Mouse (Mus musculus): ENCODE results near the gene Dcakd. TPM values are rescaled to one million over a fixed set of nuclear protein-coding genes. Genes with fewer than 3 reads are reported as not detected.
A peak's percentile ranks its signal among the peaks of the same experiment; 100 is the strongest.

Dcakd gene
- polyA plus RNA-seq, 1 experiment from 2014 or later, result 166 TPM

DNA sequence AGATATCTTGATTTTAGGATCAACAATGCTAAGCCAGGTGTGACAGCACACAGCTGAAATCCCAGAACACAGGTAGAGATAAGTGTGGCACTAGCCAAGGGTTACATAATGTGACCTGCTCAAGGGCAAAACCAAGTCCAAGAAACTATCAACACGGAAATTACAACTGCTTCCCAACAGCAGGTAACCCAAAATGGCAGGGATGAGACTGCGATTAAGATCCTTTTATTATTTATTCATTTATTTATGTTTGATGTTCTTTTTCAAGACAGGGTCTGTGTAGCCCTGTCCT, 17.0 kb downstream of the Dcakd start:
- no peak for DNase-seq (ENCODE audit: low spot score)
- 92% methylated on average over 2 of the region's 2 CpGs for WGBS
- Histone ChIP-seq H3K4me1 (replicated peaks; ENCODE audit: control insufficient read depth, insufficient read depth, low read length) (peaks cover 10% of the 10 kb centered on the region), H3K9ac (no peak overlapping the region), H3K27me3 (ENCODE audit: control insufficient read depth, insufficient read depth, low read length) (no peaks in the 10 kb centered on the region), H3K9me3 (ENCODE audit: control insufficient read depth, low read length) (no peaks in the 10 kb centered on the region), H3K4me2 (replicated peaks) (no peak overlapping the region), H3K4me3 (replicated peaks; ENCODE audit: low read length) (no peak overlapping the region), H3K36me3 (replicated peaks; ENCODE audit: control insufficient read depth, insufficient read depth) (peaks cover 7% of the 10 kb centered on the region), H3K27ac (no peak overlapping the region)
- no peak for ATAC-seq (ENCODE audit: low FRiP score)

DNA sequence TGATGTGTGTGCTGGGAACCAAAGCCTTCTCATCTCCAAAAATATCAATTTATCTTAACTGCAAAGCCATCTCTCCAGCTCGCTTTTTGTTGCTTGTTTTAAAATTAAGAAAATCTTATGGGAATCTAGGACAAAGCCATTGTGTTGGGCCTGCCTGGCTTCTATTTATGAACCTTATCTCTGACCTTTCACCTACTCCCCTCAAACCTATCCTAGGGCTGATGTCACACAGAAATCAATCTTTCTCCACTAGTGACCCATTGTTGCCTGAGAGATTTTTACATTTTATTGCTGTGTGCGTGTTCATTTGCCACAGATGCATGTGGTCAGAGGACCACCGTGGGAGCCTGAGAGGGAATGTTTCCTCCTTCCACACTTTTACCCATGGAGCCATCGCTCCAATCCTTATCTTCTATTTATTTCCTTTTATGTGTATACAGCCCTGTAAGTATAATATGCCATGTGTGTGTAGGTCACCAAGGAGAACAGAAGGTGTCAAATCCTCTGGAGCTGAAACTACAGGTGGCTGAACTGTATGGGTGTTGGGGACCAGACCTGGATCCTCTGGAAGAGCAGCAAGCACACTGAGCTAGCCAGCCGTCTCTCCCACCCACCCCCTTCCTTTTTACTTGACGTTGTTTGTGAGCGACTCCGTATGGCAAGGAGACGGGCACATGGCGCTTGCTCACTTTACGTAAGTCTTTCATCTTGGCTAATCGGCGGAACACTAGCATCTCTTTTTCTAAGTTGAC, 17.5 kb downstream of the Dcakd start:
- H3K9ac ChIP-seq, result no peak overlapping the region
- H3K4me2 ChIP-seq (replicated peaks), result no peak overlapping the region
- ATAC-seq (ENCODE audit: low FRiP score) (no peak), DNase-seq (ENCODE audit: low spot score) (no peak)
- no peaks in the 10 kb centered on the region for H3K9me3 ChIP-seq (ENCODE audit: control insufficient read depth, low read length)
- 87% methylated on average over 13 of the region's 13 CpGs for WGBS
- H3K36me3 ChIP-seq (replicated peaks; ENCODE audit: control insufficient read depth, insufficient read depth), result peaks cover 7% of the 10 kb centered on the region
- H3K27ac ChIP-seq, result no peak overlapping the region
- no peaks in the 10 kb centered on the region for H3K27me3 ChIP-seq (ENCODE audit: control insufficient read depth, insufficient read depth, low read length)
- H3K4me3 ChIP-seq (replicated peaks; ENCODE audit: low read length), result no peak overlapping the region
- H3K4me1 ChIP-seq (replicated peaks; ENCODE audit: control insufficient read depth, insufficient read depth, low read length), result peaks cover 4% of the 10 kb centered on the region

DNA sequence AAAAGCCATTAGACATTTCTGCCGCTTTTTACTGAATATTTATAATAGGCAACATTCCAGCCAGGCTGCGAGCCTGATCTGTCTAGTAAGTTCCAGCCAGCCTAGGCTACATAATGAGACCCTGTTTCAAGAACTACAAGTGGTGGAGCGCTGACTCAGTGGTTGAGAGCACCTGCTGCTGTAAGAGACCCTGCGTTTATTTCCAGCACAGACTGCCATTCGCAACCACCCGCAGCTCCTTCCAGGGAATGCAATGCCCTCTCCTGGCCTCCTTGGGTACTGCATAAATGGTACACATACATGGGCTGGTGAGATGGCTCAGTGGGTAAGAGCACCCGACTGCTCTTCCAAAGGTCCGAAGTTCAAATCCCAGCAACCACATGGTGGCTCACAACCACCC, 18.9 kb downstream of the Dcakd start:
- 90% methylated on average over 8 of the region's 8 CpGs for WGBS
- H3K27ac ChIP-seq, result no peak overlapping the region
- no peak for DNase-seq (ENCODE audit: low spot score)

DNA sequence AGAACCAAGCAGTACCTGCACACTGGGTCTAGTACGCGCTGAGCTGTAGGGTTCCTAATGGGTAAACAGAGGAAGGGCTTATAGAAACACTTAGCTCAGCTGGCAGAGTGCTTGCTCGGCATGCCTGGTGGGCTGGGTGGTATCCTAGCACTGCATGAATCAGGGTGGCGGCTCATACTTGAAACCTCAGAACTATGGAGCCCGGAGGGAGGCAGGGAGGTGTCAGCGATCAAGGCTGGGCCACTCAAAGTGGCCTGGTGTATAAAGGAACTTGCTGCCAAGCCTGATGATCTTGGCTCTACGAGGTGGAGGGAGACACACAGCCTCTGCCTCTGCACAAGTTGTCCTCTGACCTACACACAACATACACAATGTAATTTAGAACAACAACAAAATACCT, 19.6 kb downstream of the Dcakd start:
- ATAC-seq (ENCODE audit: low FRiP score), result no peak
- WGBS, result 88% methylated on average over 7 of the region's 7 CpGs

More for the DNA sequence above, 18.9 kb downstream of the Dcakd start:
- H3K4me2 ChIP-seq (replicated peaks), result no peak overlapping the region
- H3K4me3 ChIP-seq (replicated peaks; ENCODE audit: low read length), result no peak overlapping the region
- no peaks in the 10 kb centered on the region for H3K27me3 ChIP-seq (ENCODE audit: control insufficient read depth, insufficient read depth, low read length)
- no peaks in the 10 kb centered on the region for H3K9me3 ChIP-seq (ENCODE audit: control insufficient read depth, low read length)
- no peaks in the 10 kb centered on the region for H3K4me1 ChIP-seq (replicated peaks; ENCODE audit: control insufficient read depth, insufficient read depth, low read length)
- no peak for ATAC-seq (ENCODE audit: low FRiP score)
- peaks cover 7% of the 10 kb centered on the region for H3K36me3 ChIP-seq (replicated peaks; ENCODE audit: control insufficient read depth, insufficient read depth)
- no peak overlapping the region for H3K9ac ChIP-seq

DNA sequence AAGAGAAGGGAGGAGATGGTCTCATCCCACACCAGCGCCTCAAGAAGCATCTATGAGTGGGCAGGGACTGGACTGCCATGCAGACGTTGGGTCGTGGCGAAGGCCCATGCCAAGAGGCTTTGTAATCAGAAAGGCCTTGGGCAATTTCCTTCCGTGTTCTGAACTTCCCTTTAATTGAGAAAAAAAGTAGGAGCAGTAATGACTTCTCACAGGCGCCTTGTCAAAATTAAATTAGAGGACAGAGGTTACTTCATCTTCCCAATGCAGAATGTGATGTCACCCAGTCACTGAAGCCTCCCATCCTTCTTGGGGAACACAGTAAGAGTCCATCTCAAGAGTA, 21.2 kb downstream of the Dcakd start:
- H3K4me2 ChIP-seq (replicated peaks), result no peak overlapping the region
- no peaks in the 10 kb centered on the region for H3K9me3 ChIP-seq (ENCODE audit: control insufficient read depth, low read length)
- 78% methylated on average over 6 of the region's 6 CpGs for WGBS

More for the DNA sequence above, 19.6 kb downstream of the Dcakd start:
- Histone ChIP-seq H3K9ac (no peak overlapping the region), H3K4me2 (replicated peaks) (no peak overlapping the region), H3K4me3 (replicated peaks; ENCODE audit: low read length) (no peak overlapping the region), H3K4me1 (replicated peaks; ENCODE audit: control insufficient read depth, insufficient read depth, low read length) (no peaks in the 10 kb centered on the region), H3K27me3 (ENCODE audit: control insufficient read depth, insufficient read depth, low read length) (no peaks in the 10 kb centered on the region), H3K36me3 (replicated peaks; ENCODE audit: control insufficient read depth, insufficient read depth) (peaks cover 7% of the 10 kb centered on the region), H3K27ac (no peak overlapping the region), H3K9me3 (ENCODE audit: control insufficient read depth, low read length) (no peaks in the 10 kb centered on the region)
- no peak for DNase-seq (ENCODE audit: low spot score)

DNA sequence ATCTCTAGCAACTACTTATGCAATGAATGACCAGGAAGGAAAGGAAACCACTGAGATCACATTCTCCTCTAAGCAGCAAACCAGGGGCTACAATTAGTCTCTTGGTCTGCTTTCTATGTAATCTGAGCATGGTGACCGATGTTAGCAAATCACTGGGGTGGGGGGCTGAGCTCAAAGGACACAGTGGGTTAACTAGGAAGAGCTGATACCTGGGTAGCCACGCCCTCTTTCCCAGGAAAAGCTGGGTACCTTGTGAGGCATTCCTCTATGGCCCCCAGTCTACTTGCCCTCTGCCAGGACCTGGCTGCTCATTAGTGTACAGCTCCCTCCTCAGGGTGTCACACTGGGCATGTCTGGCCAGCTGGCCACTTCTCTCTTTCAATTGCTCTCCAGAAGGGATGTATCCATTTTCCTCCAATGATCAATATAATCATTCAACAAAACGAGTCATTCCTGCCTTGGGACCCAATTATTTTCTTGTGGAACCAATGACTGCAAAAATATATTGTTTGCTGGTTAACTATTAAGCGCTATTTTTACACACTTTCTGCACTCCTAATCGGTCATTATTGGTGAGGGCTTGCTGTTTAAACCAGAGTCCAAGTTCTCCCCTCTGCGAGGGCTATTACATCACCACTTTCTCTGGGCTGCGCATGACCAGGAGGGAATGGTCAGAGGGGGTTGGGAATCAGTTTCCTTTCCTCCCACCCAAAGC, 21.7 kb downstream of the Dcakd start:
- no peak overlapping the region for H3K9ac ChIP-seq
- no peaks in the 10 kb centered on the region for H3K9me3 ChIP-seq (ENCODE audit: control insufficient read depth, low read length)
- DNase-seq (ENCODE audit: low spot score) (no peak), ATAC-seq (ENCODE audit: low FRiP score) (no peak)
- no peaks in the 10 kb centered on the region for H3K27me3 ChIP-seq (ENCODE audit: control insufficient read depth, insufficient read depth, low read length)
- 94% methylated on average over 7 of the region's 7 CpGs for WGBS
- H3K4me2 ChIP-seq (replicated peaks), result no peak overlapping the region
- H3K4me3 ChIP-seq (replicated peaks; ENCODE audit: low read length), result no peak overlapping the region
- H3K36me3 ChIP-seq (replicated peaks; ENCODE audit: control insufficient read depth, insufficient read depth), result no peaks in the 10 kb centered on the region; the same call in none of the 2 replicates
- no peaks in the 10 kb centered on the region for H3K4me1 ChIP-seq (replicated peaks; ENCODE audit: control insufficient read depth, insufficient read depth, low read length)
- H3K27ac ChIP-seq, result no peak overlapping the region

More for the DNA sequence above, 21.2 kb downstream of the Dcakd start:
- Histone ChIP-seq H3K27ac (no peak overlapping the region), H3K27me3 (ENCODE audit: control insufficient read depth, insufficient read depth, low read length) (no peaks in the 10 kb centered on the region), H3K9ac (no peak overlapping the region), H3K4me3 (replicated peaks; ENCODE audit: low read length) (no peak overlapping the region), H3K4me1 (replicated peaks; ENCODE audit: control insufficient read depth, insufficient read depth, low read length) (no peaks in the 10 kb centered on the region), H3K36me3 (replicated peaks; ENCODE audit: control insufficient read depth, insufficient read depth) (no peaks in the 10 kb centered on the region; the same call in none of the 2 replicates)
- DNase-seq (ENCODE audit: low spot score), result no peak
- no peak for ATAC-seq (ENCODE audit: low FRiP score)

DNA sequence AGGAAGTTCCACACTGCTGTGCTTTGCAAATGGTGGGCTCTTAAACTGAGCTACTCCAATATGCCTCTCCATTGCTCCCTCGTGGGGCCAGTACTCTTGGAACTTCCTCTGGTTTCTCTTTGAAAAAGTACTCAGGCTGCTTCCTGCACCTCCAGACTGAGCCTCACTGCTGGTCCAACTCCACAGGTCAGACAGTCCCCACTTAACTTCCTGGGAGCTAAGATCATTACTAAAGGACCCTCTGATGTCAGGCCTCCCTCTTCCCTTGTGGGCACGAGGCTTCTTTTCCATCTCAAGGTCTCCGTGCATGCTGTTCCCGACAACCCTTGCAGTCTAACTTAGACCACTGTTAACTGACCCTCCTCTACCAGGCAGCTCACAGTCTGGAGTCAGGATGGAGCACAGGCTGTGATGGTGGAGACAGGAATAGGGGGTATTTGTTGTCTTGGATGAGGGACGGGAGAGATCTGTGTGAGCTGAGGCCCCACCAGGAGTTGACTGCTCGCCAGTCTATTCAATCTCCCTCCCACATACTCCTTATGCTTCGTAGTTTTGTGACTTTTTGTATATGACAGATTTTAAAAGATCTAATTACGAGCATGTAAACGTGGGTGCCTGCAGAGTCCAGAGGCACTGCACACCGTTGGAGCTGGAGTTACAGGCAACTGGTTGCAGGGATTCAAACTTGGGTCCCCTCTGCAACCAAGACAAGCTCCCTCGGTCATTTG, 22.7 kb downstream of the Dcakd start:
- Histone ChIP-seq H3K9me3 (ENCODE audit: control insufficient read depth, low read length) (no peaks in the 10 kb centered on the region), H3K4me1 (replicated peaks; ENCODE audit: control insufficient read depth, insufficient read depth, low read length) (peaks cover 5% of the 10 kb centered on the region; the same call in 1 of the 2 replicates), H3K27ac (no peak overlapping the region), H3K27me3 (ENCODE audit: control insufficient read depth, insufficient read depth, low read length) (no peaks in the 10 kb centered on the region), H3K9ac (no peak overlapping the region), H3K4me3 (replicated peaks; ENCODE audit: low read length) (no peak overlapping the region), H3K36me3 (replicated peaks; ENCODE audit: control insufficient read depth, insufficient read depth) (no peaks in the 10 kb centered on the region; the same call in 1 of the 2 replicates), H3K4me2 (replicated peaks) (no peak overlapping the region)
- no peak for DNase-seq (ENCODE audit: low spot score)
- WGBS, result 90% methylated on average over 11 of the region's 11 CpGs
- ATAC-seq (ENCODE audit: low FRiP score), result no peak

DNA sequence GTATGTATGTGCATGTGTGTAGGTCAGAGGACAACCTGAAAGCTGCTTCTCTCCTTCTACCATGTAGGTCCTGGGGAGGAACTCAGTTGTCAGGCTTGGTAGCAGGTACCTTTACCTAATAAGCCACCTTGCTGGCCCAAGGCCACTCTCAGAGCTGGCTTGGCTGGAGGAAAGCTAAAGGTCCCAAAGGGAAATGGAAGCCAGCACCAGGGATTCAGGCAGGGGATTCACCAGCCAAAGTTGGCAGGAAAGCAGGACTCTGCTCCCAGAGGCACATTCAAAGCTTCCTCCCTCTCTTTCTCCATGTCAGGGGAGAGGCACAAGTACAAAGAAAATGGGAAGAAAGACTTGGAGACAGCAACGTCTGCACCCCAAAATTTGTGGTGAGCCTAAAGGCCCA, 23.3 kb downstream of the Dcakd start:
- no peak overlapping the region for H3K4me3 ChIP-seq (replicated peaks; ENCODE audit: low read length)
- no peak overlapping the region for H3K4me2 ChIP-seq (replicated peaks)
- ATAC-seq (ENCODE audit: low FRiP score) (no peak), DNase-seq (ENCODE audit: low spot score) (no peak)
- peaks cover 10% of the 10 kb centered on the region for H3K4me1 ChIP-seq (replicated peaks; ENCODE audit: control insufficient read depth, insufficient read depth, low read length)
- WGBS, result 80% methylated on average over 1 of the region's 1 CpGs
- H3K9ac ChIP-seq, result no peak overlapping the region
- H3K27me3 ChIP-seq (ENCODE audit: control insufficient read depth, insufficient read depth, low read length), result no peaks in the 10 kb centered on the region
- H3K9me3 ChIP-seq (ENCODE audit: control insufficient read depth, low read length), result no peaks in the 10 kb centered on the region
- no peak overlapping the region for H3K27ac ChIP-seq
- H3K36me3 ChIP-seq (replicated peaks; ENCODE audit: control insufficient read depth, insufficient read depth), result peaks cover 2% of the 10 kb centered on the region

DNA sequence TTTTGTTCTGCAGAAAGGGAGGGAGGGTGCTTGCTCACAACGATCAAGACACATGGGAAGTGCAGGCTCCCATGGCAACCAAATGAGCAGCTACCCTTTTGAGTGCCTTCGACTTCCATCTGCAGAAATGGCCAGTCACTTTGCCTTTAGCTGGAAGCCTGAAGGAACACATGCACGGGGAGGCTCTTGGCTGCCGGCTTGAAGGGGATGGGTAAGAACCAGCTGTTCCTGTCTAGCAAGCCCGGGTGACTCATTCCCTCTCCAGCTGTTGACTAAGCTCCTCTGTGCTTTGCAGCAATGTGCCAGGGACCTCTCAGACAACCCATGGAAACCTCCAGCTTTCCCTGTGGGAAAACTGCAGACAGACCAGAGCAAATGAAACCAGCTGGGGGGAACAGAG, 24.9 kb downstream of the Dcakd start:
- Histone ChIP-seq H3K27me3 (ENCODE audit: control insufficient read depth, insufficient read depth, low read length) (no peaks in the 10 kb centered on the region), H3K4me2 (replicated peaks) (no peak overlapping the region), H3K27ac (peak overlapping the region; percentile 59; the same call in 1 of the 2 replicates), H3K36me3 (replicated peaks; ENCODE audit: control insufficient read depth, insufficient read depth) (peaks cover 18% of the 10 kb centered on the region), H3K9me3 (ENCODE audit: control insufficient read depth, low read length) (no peaks in the 10 kb centered on the region), H3K9ac (no peak overlapping the region), H3K4me1 (replicated peaks; ENCODE audit: control insufficient read depth, insufficient read depth, low read length) (peaks cover 21% of the 10 kb centered on the region), H3K4me3 (replicated peaks; ENCODE audit: low read length) (no peak overlapping the region)
- no peak for ATAC-seq (ENCODE audit: low FRiP score)
- no peak for DNase-seq (ENCODE audit: low spot score)
- WGBS, result 38% methylated on average over 5 of the region's 5 CpGs

All from hindbrain, embryonic 14.5 days (tissue).